Mouse (Mus musculus) thymus, adult 2 months (tissue): ENCODE measurements around the gene Keap1. TPM values are rescaled to one million over a fixed set of nuclear protein-coding genes. Genes with fewer than 3 reads are reported as not detected.

Experiments used
- DNase-seq: peaks from one replicate; pipeline ENCODE4 v3.0.0; 2021
- H3K27ac ChIP-seq: fragments of 200-500 bp; 2 replicates; pipeline ENCODE4 v1.5.1; 2012; ENCODE audit warnings: low read length, control low read depth; ENCODE audit not compliant: control insufficient read depth, insufficient read depth
- H3K27me3 ChIP-seq: fragments of 200-500 bp; 2 replicates; pipeline ENCODE4 v1.6.1; 2012; ENCODE audit warnings: mild to moderate bottlenecking, low read length, moderate library complexity, mixed read lengths; ENCODE audit not compliant: control insufficient read depth, insufficient read depth
- H3K36me3 ChIP-seq: fragments of 200-500 bp; 2 replicates; pipeline ENCODE4 v1.6.1; 2012; ENCODE audit warnings: mild to moderate bottlenecking, low read length, moderate library complexity; ENCODE audit not compliant: control insufficient read depth, insufficient read depth
- H3K4me1 ChIP-seq: fragments of 200-500 bp; replicated peaks from 2 replicates; pipeline ENCODE4 v1.6.1; 2012; ENCODE audit warnings: low read length; ENCODE audit not compliant: control insufficient read depth, insufficient read depth
- H3K4me3 ChIP-seq: fragments of 200-500 bp; 2 replicates; pipeline ENCODE4 v1.5.1; 2012; ENCODE audit warnings: mild to moderate bottlenecking, low read length, control low read depth, moderate library complexity; ENCODE audit not compliant: control insufficient read depth, insufficient read depth
- CTCF ChIP-seq: fragments of 200-500 bp; IDR thresholded peaks from 2 replicates; pipeline ENCODE4 v1.5.1; 2012; ENCODE audit warnings: mild to moderate bottlenecking, control low read depth, low read length, moderate library complexity, borderline replicate concordance; ENCODE audit not compliant: control insufficient read depth, poor library complexity, insufficient read depth; ENCODE audit errors: extremely low read depth
- POLR2A ChIP-seq: fragments of 200-500 bp; IDR thresholded peaks from 2 replicates; pipeline ENCODE4 v1.6.1; 2012; ENCODE audit warnings: mild to moderate bottlenecking, low read length, control low read depth, moderate library complexity; ENCODE audit not compliant: control insufficient read depth, poor library complexity, insufficient read depth; ENCODE audit errors: extremely low read depth
- WGBS: fragments of 180-500 bp; shearing (Covaris S2); methylation state at CpG from one replicate; pipeline ENCODE4 v1.1.7; 2018; 5-methylcytosine and 5-hydroxymethylcytosine counted together
- polyA plus RNA-seq: library from polyadenylated mRNA; depleted of rRNA; stranded (reverse); fragments of >200 nt; gene quantifications from 2 replicates; pipeline ENCODE4 v1.2.3, GENCODE M21; 2012

Gene Keap1
- polyA plus RNA-seq, 1 experiment: 115 TPM

- no peak for DNase-seq
- Histone ChIP-seq H3K36me3 (no peaks in the 10 kb centered on the region), H3K4me1 (no peaks in the 10 kb centered on the region), H3K27ac (no peak overlapping the region), H3K27me3 (no peaks in the 10 kb centered on the region), H3K4me3 (no peak overlapping the region)
- 70% methylated on average over 7 of the region's 7 CpGs for WGBS
- TF ChIP-seq POLR2A (no peak), CTCF (0 out of 2 replicates have a peak, but pooled peaks have one; percentile 12)
Observed at GRCm38 (mm10) chr9:21213617-21214190, 25.5 kb downstream of the Keap1 start.

DNA sequence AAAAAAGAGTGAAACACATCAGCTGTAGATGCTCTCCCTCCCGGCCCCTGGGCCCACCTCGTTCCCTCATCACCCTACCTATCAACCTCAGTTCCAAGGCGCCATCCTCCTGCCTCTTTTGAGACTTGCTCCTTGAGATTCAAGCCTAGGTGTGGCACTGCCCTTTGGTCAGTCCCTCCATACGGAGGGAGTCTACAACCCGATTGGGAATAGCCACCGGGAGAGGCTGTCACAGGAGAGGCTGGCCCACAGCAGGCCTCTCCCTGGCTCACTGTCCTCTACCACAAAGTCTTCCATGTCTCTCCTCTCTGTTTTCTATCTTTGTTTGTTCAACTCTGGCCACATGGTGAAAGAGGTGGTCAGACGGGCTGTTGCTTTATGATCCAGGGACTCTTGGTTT is 27.5 kb downstream of the Keap1 start:
- no peaks in the 10 kb centered on the region for H3K27me3 ChIP-seq
- H3K4me1 ChIP-seq: no peaks in the 10 kb centered on the region
- no peak for DNase-seq
- WGBS: 94% methylated on average over 7 of the region's 7 CpGs
- no peak overlapping the region for H3K27ac ChIP-seq
- H3K4me3 ChIP-seq: no peak overlapping the region
- TF ChIP-seq CTCF: no peak
- no peak for TF ChIP-seq POLR2A
- H3K36me3 ChIP-seq: no peaks in the 10 kb centered on the region

GRCm38 (mm10) chr9:21210821-21211220 is 28.3 kb downstream of the Keap1 start:
- TF ChIP-seq CTCF: no peak
- TF ChIP-seq POLR2A: no peak
- H3K4me3 ChIP-seq: no peak overlapping the region
- H3K4me1 ChIP-seq: no peaks in the 10 kb centered on the region
- H3K27me3 ChIP-seq: no peaks in the 10 kb centered on the region
- H3K27ac ChIP-seq: no peak overlapping the region
- no peaks in the 10 kb centered on the region for H3K36me3 ChIP-seq
- 97% methylated on average over 6 of the region's 6 CpGs for WGBS
- DNase-seq: no peak

GRCm38 (mm10) chr9:21208626-21209025 is 30.5 kb downstream of the Keap1 start:
- Histone ChIP-seq H3K4me1 (no peaks in the 10 kb centered on the region), H3K27ac (no peak overlapping the region), H3K4me3 (no peak overlapping the region), H3K36me3 (no peaks in the 10 kb centered on the region), H3K27me3 (no peaks in the 10 kb centered on the region)
- whole genome bisulfite sequencing: 75% methylated on average over 2 of the region's 2 CpGs
- DNase-seq: no peak
- TF ChIP-seq CTCF (no peak), POLR2A (no peak)

DNA sequence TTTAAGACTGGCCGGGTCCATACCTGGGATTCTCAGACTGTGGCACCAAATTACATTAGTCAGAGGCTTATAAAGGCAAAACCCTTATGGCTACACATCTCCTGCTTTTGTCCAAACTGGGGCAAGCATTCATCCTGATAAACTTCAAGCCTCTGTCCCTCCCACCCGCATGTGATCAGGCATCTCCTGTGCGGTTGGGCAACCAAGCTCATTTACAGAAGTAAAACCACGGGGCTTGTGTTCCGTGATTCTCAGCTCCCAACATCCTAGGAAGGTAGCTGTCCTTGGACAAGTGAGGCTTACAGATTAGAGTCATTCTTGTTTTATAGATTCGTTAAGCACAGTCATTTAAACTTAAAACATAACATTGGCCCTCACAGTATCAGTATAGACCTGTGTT is 32.3 kb downstream of the Keap1 start:
- Histone ChIP-seq H3K4me3 (no peak overlapping the region), H3K4me1 (no peaks in the 10 kb centered on the region), H3K27ac (no peak overlapping the region), H3K36me3 (no peaks in the 10 kb centered on the region), H3K27me3 (no peaks in the 10 kb centered on the region)
- 89% methylated on average over 6 of the region's 6 CpGs for WGBS
- TF ChIP-seq POLR2A: no peak
- TF ChIP-seq CTCF: no peak
- DNase-seq: no peak

- WGBS: 77% methylated on average over 23 of the region's 23 CpGs
- Histone ChIP-seq H3K27ac (no peak overlapping the region), H3K4me1 (no peaks in the 10 kb centered on the region), H3K36me3 (no peaks in the 10 kb centered on the region), H3K27me3 (no peaks in the 10 kb centered on the region), H3K4me3 (no peak overlapping the region)
- no peak for DNase-seq
- TF ChIP-seq POLR2A: no peak
- no peak for TF ChIP-seq CTCF
Observed at GRCm38 (mm10) chr9:21204528-21205272, 34.5 kb downstream of the Keap1 start.
